In genomic region chr9:102551771-102552170, GRCm38 (mm10) we compare ENCODE assay signal across 15 mouse cellular contexts. TPM values are rescaled to one million over a fixed set of nuclear protein-coding genes. Genes with fewer than 3 reads are reported as not detected.
DNase-seq lines count a peak whose midpoint lies in the region; ATAC-seq and TF ChIP-seq lines count a peak whose summit lies in the region.
"Had no signal": no experiment of that assay in that cellular context is flagged by ENCODE, and none has a peak within 500 bp of the region (broad histone marks: within the 10 kb centered on the region; RNA-seq: fewer than 3 reads in every experiment).

No protein-coding gene starts in this region.

- WGBS in kidney, postnatal 0 days = 48% methylated on average over 10 of the region's 10 CpGs

- H3K9me3 ChIP-seq in kidney, postnatal 0 days (replicated peaks; ENCODE audit: low read length) = no peaks in the 10 kb centered on the region
- H3K9me3 ChIP-seq: heart, embryonic 12.5 days; hindbrain, embryonic 13.5 days; limb, embryonic 13.5 days had no signal

- no peak overlapping the region for H3K4me3 ChIP-seq in kidney, postnatal 0 days (replicated peaks; ENCODE audit: low read depth, low read length)
- H3K4me3 ChIP-seq: heart, embryonic 12.5 days; hindbrain, embryonic 13.5 days; limb, embryonic 13.5 days had no signal

- intact Hi-C loops in heart, postnatal 25 days (cut with DNase I) = no loop called here

- H3K4me1 ChIP-seq in kidney, postnatal 0 days (replicated peaks; ENCODE audit: insufficient read depth, low read length) = no peaks in the 10 kb centered on the region
- H3K4me1 ChIP-seq: limb, embryonic 13.5 days had no signal

- TF ChIP-seq CTCF in kidney, postnatal 0 days (IDR thresholded peaks at IDR 0.05; ENCODE audit: low read depth) = no peak

- no peak for ATAC-seq in kidney, postnatal 0 days (replicated peaks; ENCODE audit: low FRiP score, low read depth)
- ATAC-seq: forebrain, embryonic 16.5 days; intestine, embryonic 16.5 days had no signal

- H3K27ac ChIP-seq in kidney, postnatal 0 days = no peak overlapping the region
- H3K27ac ChIP-seq: hindbrain, embryonic 13.5 days; limb, embryonic 13.5 days had no signal

- H3K27me3 ChIP-seq in kidney, postnatal 0 days (ENCODE audit: insufficient read depth, low read length) = peaks cover 6% of the 10 kb centered on the region; the same call in 1 of the 2 replicates

- no peak overlapping the region for H3K4me2 ChIP-seq in kidney, postnatal 0 days (ENCODE audit: low read length)
- H3K4me2 ChIP-seq: heart, embryonic 12.5 days; hindbrain, embryonic 13.5 days; limb, embryonic 13.5 days; midbrain, embryonic 11.5 days had no signal

- no peaks in the 10 kb centered on the region for H3K36me3 ChIP-seq in kidney, postnatal 0 days (ENCODE audit: insufficient read depth, low read length)
- H3K36me3 ChIP-seq: heart, embryonic 12.5 days; hindbrain, embryonic 13.5 days; limb, embryonic 13.5 days had no signal

- peak; percentile 18 for DNase-seq in heart, adult 8-10 months (ENCODE audit: low spot score)
- DNase-seq in heart, postnatal 25 days (ENCODE audit: low spot score) = no peak
- DNase-seq in retina, postnatal 1 day = peak; percentile 53
- DNase-seq in retina, embryonic 14.5 days (ENCODE audit: low spot score) = no peak
- peak; percentile 41 for DNase-seq in kidney, postnatal 0 days (ENCODE audit: low spot score)
- no peak for DNase-seq in layer of hippocampus, adult 8-10 months (ENCODE audit: low spot score in 2 of 2)
- DNase-seq in layer of hippocampus, postnatal 36 days = no peak
- DNase-seq: cerebellum, postnatal 36 days; right cerebral cortex, postnatal 14 days had no signal

- H3K9ac ChIP-seq in kidney, postnatal 0 days (ENCODE audit: low read depth, low read length) = no peak overlapping the region
- H3K9ac ChIP-seq: heart, embryonic 12.5 days; hindbrain, embryonic 13.5 days; limb, embryonic 13.5 days had no signal

RNA-seq across cellular contexts. Expression of gene Ky, which starts 46.2 kb away (rescaled TPM):
- total RNA-seq in heart, adult 8-10 months (2022) = 10 to 100 TPM; 12.0 to 21.0 (median 17.8) TPM
- 10 to 100 TPM; 13.2 to 26.4 TPM for total RNA-seq in heart, postnatal 25 days (2021)
- polyA plus RNA-seq in kidney, postnatal 0 days (2015; fragmentation: Nextera tagmentation; extraction: Ambion mirVana) = 0.05 TPM in 2 replicates
- 1 to 10 TPM; 1.8 to 3.4 (median 2.7) TPM for total RNA-seq in layer of hippocampus, adult 8-10 months (2022)
- 1 to 10 TPM; 2.7 to 4.4 TPM for total RNA-seq in layer of hippocampus, postnatal 36 days (2021)

Comparison
In these comparisons a context has a peak if more than half of its experiments do, and no peak if none do; other contexts are left out.
1. DNase-seq: peak in heart, adult 8-10 months (single experiment), retina, postnatal 1 day (single experiment) and kidney, postnatal 0 days (single experiment); none in heart, postnatal 25 days (single experiment), retina, embryonic 14.5 days (single experiment), layer of hippocampus, adult 8-10 months (0 of 2) and layer of hippocampus, postnatal 36 days (0 of 2).